Mouse (Mus musculus): ENCODE results near the gene Tspan17. TPM values are rescaled to one million over a fixed set of nuclear protein-coding genes. Genes with fewer than 3 reads are reported as not detected.
"Not testable (repeated sequence)": the region's sequence is repeated elsewhere in the genome, so short reads cannot be mapped to it uniquely, and the experiment has no call there.

Gene Tspan17
- total RNA-seq, 2 experiments from 2014 or later, result 32.6 to 46.1 TPM

GRCm38 (mm10) chr13:54760164-54760795 lies 28.9 kb upstream of the Tspan17 start:
- no peak for DNase-seq (ENCODE audit: low spot score in 2 of 2)

- DNase-seq (ENCODE audit: low spot score in 2 of 2), result no peak
Observed at GRCm38 (mm10) chr13:54760906-54761305, 28.3 kb upstream of the Tspan17 start.

DNA sequence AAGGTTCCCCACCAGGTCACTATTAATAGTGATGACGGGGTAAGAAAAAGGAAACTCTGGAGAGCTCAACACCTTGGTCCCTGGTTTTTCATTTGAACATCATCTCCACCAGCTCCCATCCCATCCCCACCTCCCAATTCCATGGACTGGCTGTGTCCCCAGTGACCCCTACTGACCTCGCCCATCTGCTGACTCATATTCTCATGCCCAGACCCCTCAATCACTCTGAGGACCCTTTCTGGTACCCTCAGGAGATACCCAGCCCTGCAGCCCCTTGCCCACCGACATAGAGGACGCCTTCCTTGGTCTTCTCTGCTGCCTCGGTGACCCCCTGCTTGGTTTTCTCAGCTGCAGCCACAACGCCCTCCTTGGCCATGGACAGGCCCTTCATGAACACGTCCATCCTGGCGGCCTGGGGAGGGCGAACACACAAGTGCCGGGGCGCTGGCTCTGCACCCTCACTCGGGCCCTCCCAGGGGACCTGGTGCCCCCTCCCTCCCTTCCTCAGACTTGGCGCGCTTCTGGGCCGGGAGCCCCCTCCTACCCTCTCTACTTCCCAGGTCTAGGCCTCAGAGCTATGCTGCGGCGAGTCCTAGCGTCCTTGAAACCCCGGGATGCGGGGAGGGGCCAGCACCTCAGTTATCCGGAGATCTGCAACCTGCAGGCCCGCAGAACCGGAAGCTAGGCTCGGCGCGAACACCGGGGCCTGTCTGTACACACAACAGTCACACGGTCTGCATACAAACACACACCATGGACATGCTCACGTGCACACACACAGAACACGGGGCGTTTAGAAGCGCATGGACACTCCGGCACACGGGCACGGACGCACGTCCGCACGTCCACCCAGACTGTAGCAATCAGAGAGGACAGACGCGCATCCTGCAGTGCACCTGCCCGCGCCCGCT lies 23.6 kb upstream of the Tspan17 start:
- no peak for DNase-seq (ENCODE audit: low spot score in 2 of 2)

DNA sequence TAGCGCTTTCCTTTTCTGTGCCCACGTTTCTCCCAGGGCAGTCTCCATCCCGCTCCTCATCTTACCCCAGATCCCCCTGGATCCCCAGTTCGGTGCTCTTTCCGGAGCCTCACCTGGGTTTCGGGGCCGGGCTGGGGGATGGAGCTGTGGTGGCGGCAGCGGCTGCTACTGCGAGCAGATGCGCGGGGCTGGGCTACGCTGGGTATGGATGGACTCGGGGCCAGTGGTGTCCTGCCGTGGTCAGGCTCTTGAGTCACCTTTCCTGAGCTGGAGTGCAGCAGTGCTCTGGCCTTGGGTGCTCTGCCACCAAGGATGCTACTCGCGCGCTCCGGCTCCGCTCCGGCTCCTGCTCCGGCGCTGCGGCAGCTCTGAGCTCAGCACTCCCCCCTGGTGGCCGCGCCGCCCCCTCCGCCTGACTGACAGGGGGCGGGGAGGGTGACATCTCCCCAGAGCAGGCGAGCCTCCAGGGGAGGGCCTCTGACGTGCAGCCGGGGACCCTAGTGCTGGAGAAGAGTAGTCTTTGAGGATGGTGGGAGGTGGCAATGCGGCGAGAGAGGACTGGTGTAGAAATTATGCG lies 22.9 kb upstream of the Tspan17 start, which contains the start of gene Sncb:
Gene Sncb, minus strand, starts transcription at position 404 of the 577 bp plus-strand sequence.
- DNase-seq (ENCODE audit: low spot score in 2 of 2), result peak; percentile 55 to 67

GRCm38 (mm10) chr13:54767012-54767411 lies 22.2 kb upstream of the Tspan17 start:
- no peak for DNase-seq (ENCODE audit: low spot score in 2 of 2)

GRCm38 (mm10) chr13:54780592-54780991 lies 8.6 kb upstream of the Tspan17 start:
- no peak for DNase-seq (ENCODE audit: low spot score in 2 of 2)

DNA sequence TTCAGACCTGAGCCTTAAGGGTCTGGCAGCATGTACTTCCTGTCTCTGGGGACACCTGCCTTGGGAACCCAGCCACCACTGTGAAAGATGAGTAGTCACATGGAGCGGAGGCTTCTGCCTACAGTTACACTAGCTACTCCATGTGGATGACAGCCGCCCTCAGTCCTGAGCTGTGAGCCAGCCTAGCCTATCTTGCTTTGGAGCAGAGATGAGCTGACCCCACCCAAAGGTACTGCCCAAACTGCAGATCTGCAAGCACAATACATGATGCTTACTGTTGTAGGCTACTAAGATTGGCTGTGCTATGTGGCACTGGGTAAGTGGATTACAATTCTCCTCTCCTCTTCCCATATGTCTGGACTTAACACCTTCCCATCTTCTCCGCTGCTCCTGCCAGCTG lies 8.1 kb upstream of the Tspan17 start:
- DNase-seq (ENCODE audit: low spot score in 2 of 2), result no peak

GRCm38 (mm10) chr13:54783235-54783634 lies 5.9 kb upstream of the Tspan17 start:
- no peak for DNase-seq (ENCODE audit: low spot score in 2 of 2)

DNA sequence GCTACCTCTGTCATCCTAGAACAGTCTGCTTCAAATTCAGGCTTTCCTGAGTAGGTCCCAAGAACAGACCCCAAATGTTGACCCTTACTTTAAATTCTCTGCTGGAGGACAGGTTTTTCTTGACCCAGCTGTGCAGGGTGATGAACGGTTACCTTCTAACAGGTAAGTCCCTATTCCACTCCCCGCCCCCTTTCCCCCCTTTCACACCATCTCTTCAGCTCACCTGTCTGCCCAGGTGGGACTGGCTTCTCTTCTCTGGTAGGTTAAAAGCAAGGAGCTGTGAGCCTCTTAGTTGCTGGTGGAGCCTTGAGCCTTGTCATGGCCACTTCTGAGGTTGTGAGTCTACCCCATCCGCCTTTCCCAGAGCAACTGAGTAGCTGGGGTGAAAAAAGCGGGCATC lies 5.5 kb upstream of the Tspan17 start, which contains the start of gene Eif4e1b:
Gene Eif4e1b, plus strand, starts transcription at position 301 of the 400 bp plus-strand sequence.
- DNase-seq (ENCODE audit: low spot score in 2 of 2), result no peak

DNA sequence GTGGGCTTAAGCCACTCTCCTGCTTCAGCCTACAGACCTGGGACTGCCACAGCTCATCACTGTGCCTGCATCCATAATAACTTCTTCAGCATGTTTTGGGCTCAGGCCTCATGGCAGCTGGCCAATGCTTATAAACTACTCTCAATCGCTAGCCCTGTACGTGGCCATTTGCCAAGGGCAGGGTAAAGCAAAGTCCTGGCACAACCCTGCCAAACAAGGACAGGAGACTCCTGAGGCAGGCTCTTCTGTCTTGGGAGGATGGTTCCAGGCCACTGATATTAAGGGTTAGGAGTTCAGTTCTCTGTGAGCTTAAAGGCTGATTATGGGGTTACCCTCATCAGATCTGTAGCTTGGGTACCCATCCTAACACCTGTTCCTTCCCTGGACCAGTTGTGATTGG lies 1.6 kb upstream of the Tspan17 start:
- not testable (repeated sequence) for DNase-seq (ENCODE audit: low spot score in 2 of 2)

DNA sequence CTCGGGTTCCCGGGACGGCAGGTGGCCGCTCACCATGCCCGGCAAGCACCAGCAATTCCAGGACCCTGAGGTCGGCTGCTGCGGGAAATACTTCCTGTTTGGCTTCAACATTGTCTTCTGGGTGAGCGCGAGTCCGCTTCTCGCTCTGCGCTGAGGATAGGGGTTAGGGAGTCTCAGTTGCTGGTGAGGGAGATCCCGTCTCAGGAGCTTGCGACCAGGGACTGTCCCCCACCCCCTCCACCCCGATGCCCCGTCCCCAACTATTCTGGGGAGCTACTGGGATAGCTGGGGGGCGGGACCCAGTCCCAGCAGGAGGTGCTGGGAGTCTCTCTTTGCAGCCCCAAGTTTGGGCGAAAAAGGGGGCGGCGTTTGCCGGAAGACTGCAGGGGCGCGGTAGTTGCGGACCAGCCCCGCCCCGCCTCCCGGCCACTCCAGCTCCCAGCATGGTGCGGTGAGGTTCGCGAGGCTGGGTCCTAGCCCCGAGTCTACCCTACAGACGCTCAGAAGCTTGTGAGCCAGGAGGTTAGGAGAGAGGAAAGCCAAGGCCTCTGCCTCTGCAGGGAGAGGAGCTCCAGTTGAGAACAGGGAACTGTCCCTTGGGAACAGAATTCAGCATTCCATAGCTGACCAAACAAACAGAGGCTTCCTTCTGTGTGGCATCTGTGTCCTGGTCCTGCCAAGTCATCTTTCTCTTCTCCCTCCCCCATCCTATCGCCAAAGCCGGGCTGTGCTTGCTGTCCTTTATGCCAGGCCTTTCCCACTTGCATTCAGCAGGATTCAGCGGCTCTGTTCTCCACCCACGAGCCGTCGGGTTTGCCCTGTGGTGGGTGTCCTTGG lies 602 bp downstream of the Tspan17 start:
- peak; percentile 37 to 57 for DNase-seq (ENCODE audit: low spot score in 2 of 2)

DNA sequence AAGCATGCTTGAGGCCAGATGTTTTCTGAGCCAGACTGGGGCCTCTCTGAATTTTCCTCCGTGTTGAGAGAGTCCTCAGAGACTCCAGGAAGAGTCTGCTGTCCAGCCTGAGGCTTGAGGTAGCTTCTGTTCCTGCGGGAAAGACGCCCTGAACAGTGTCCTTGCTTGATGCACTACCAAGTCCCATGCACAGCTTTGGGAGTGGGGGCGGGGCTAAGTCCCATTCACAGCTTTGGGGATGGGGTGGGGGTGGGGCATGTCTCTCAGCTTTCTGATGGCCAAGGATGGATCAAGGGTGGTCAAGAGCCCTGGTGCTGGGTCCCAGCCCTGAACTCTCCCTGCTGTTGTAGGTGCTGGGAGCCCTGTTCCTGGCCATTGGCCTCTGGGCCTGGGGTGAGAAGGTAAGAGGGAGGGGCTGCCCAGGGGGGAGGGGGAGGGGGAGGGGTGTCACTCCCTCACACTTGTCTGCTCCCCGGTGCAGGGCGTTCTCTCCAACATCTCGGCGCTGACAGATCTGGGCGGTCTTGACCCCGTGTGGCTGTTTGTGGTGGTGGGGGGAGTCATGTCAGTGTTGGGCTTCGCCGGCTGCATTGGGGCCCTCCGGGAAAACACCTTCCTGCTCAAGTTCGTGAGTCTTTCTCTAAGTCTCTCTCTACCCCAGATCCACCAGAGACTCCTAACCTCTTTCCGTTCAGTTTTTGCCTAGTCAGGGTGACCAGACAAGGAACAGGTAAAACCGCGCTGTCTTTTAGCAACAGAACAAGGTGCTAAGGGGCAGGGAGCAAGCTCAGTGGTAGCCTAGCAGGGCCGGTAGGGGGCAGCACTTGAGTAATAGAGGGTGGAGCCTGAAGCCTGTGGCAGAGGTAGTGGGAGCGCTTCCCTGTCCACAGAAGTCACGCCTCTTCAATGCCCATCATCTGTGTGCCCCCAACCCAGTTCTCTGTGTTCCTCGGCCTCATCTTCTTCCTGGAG lies 3.4 kb downstream of the Tspan17 start:
- DNase-seq (ENCODE audit: low spot score in 2 of 2), result no peak

DNA sequence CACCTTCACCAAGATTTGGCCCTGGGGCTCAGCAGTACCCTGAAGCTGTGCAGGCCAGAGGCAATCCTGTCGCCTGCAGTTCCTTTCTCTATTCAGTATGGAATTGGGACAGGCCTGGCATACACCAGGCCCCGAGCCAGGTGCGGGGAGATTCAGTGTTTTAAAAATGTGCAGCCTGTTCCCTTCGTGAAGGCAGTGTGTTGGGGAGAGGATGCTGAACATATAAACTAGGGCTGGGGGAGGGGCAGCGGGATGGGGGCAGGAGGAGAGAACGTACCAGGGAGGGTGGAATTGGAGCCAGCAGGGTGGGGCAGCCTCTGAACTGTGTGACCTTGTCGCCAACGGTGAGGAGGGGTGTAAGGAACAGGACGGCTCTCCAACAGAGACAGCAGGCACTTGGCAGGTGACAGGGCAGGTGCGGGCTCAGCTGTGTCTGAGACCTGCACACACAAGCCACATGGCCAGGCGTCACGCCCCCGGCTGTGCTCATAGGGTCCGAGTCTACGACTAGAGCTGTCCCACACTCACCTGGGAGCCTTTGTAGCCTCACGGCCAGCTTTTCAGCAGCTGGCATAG lies 4.9 kb downstream of the Tspan17 start:
- DNase-seq (ENCODE audit: low spot score in 2 of 2), result no peak

GRCm38 (mm10) chr13:54794843-54795242 lies 5.7 kb downstream of the Tspan17 start:
- no peak for DNase-seq (ENCODE audit: low spot score in 2 of 2)

- DNase-seq (ENCODE audit: low spot score in 2 of 2), result no peak
Observed at GRCm38 (mm10) chr13:54797356-54797755, 8.2 kb downstream of the Tspan17 start.

- DNase-seq (ENCODE audit: low spot score in 2 of 2), result no peak
Observed at GRCm38 (mm10) chr13:54797861-54798643, 8.9 kb downstream of the Tspan17 start.

DNA sequence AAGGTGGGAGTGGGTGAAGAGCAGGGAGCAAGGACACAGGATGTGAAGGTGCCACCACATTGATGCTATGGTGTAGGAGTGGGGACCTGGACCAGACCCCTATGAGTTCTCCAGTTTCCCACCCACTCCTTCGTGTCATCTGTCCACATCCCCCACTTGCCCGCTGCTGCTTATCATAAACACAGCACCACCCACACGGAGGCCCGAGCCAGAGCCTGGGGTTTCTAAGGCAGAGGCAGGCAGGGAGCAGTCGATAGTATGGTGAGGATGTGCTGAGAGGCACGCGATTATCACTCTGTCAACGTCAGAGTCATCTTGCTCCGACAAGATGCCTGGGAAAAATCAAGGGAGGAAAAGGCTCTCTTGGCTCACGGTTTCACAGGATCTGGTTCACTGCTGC lies 9.6 kb downstream of the Tspan17 start:
- no peak for DNase-seq (ENCODE audit: low spot score in 2 of 2)

DNA sequence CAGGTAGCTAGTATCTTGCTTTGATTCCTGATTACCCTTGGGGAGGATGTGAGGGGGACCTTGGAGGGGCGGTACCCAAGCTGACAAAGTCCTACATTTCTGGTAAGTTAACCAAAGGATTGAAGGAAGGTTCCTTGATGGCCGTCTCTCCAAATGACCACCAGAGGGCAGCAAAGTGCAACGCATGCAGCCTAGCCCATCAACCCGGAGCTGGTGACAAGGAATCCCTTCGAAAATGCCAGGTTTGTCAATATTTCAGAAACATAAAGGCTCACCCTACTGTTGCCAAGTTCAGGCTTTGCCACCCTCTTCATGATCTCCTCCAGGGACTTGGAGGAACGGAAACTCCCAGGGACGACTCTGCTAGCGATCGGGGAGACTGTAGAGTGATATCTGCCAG lies 10.5 kb downstream of the Tspan17 start:
- DNase-seq (ENCODE audit: low spot score in 2 of 2), result peak; percentile 69 to 72

- no peak for DNase-seq (ENCODE audit: low spot score in 2 of 2)
Observed at GRCm38 (mm10) chr13:54800206-54800605, 11.0 kb downstream of the Tspan17 start.
